Mouse (Mus musculus): ENCODE results near the gene Map4k5. TPM values are rescaled to one million over a fixed set of nuclear protein-coding genes. Genes with fewer than 3 reads are reported as not detected.

Map4k5 gene
- total RNA-seq, 1 experiment from 2014 or later, result 40.6 TPM

DNA sequence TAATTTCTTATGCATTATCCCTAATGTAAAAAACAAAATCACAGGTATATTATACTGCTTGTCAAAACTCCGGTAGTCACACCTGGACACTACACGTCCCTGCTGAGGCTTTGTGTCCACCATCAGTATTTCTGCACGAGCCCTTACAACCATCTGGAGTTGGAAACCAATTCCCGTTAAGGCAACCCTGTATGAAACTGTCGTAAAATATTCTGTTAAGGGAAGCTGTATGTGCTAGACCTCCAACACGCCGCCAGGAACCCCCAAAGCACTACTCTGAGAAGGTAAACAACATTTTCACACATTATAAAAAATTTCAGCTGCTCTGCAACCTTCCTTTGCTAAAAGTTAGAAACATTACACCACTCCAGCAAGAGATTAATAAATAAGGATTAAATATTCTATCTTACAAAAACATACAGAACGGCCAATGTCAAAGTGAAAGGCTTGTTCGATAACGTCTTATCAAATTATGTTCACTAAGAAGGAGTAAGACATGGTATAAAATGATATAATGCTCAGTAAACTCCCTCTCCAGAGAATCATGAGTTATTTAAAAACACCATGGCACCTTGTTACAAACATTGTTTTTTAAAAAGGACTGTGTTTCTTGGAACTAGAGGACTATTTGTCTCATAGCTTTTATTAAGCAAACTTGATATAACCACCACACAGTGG lies 88.5 kb downstream of the Map4k5 start:
- no peak for ATAC-seq (ENCODE audit: extremely low read depth, insufficient number of reproducible peaks, low FRiP score, poor library complexity, severe bottlenecking)

GRCm38 (mm10) chr12:69803196-69803595 lies 89.8 kb downstream of the Map4k5 start:
- ATAC-seq (ENCODE audit: extremely low read depth, insufficient number of reproducible peaks, low FRiP score, poor library complexity, severe bottlenecking), result no peak

GRCm38 (mm10) chr12:69800586-69800985 lies 92.4 kb downstream of the Map4k5 start:
- no peak for ATAC-seq (ENCODE audit: extremely low read depth, insufficient number of reproducible peaks, low FRiP score, poor library complexity, severe bottlenecking)

DNA sequence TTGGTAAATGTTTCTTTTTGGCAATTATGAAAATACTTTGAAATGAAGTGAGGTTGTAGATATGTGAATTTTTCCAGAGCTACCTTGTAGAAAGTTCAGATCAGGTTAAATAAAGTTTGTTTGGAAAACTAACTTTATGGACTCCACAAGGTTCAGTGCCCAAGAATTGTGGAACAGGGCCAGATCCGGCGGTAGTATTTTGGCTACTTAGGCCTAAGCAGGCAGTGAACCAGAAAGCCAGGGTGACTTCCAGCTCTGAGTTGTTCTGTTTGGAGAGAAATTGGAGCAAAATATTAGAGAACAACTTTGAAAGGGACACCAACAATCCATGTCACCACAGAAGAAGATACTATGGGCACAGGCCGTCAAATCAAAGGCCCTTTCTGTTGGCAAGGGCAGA lies 96.7 kb downstream of the Map4k5 start:
- ATAC-seq (ENCODE audit: extremely low read depth, insufficient number of reproducible peaks, low FRiP score, poor library complexity, severe bottlenecking), result no peak

- peak; percentile 88 for ATAC-seq (ENCODE audit: extremely low read depth, insufficient number of reproducible peaks, low FRiP score, poor library complexity, severe bottlenecking)
Measured at GRCm38 (mm10) chr12:69790530-69791505, 102.2 kb downstream of the Map4k5 start, which contains the start of gene Cdkl1. TSS of gene Cdkl1 (minus strand) at chr12:69791267.

DNA sequence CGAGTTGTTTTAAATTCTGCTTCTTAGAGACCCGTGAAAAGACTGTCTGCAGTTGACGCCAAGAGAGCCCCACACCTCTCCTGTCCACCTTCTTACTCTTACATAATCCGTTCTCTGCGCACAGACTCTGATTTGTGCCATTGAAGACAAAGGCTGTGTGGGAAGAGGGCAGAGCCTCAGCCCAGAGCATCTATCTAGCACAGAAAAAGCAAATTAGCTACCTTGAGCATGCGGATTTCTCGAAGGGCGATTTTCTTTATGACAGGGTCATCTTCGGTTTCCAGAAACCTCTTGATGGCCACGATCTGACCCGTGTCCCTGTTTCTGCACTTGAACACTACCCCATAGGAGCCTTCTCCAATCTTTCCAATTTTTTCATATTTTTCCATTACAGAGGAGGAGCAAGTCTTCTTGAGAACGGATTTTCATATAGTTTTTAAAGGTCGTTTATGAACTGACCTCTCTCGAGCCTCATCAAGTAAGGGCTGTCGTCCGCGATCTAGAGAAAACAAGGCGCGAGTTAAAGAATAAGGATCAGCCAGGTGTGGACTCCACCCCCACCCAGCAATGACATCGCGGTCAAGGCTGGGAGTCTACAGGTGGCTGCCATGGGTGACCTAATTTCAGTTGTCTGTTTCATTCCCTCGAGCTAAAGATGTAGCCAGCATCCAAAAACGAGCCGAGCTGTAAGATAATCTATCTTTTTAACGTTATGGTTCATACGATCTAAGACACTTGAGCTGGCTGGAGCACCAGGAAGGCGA lies 103.1 kb downstream of the Map4k5 start:
- no peak for ATAC-seq (ENCODE audit: extremely low read depth, insufficient number of reproducible peaks, low FRiP score, poor library complexity, severe bottlenecking)

DNA sequence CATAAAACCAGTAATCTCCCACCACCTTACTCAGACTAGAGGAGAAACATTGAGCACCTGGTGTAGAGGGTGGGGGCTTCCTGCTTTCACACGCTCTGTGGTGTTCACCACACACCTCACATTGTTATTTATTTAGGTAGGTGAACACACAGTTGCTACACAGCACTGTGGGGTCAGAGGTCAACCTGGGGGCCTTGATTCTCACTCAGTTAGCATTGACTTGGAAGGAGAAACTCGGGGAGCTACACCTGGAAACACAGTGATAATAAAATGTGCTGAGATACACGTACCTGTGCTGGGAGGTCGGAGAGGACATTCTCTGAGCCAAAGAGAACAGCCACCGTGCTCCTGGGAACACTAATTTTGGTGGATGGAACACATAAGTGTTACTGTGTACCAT lies 104.6 kb downstream of the Map4k5 start:
- no peak for ATAC-seq (ENCODE audit: extremely low read depth, insufficient number of reproducible peaks, low FRiP score, poor library complexity, severe bottlenecking)

- ATAC-seq (ENCODE audit: extremely low read depth, insufficient number of reproducible peaks, low FRiP score, poor library complexity, severe bottlenecking), result no peak
Measured at GRCm38 (mm10) chr12:69785471-69785870, 107.5 kb downstream of the Map4k5 start.

- no peak for ATAC-seq (ENCODE audit: extremely low read depth, insufficient number of reproducible peaks, low FRiP score, poor library complexity, severe bottlenecking)
Measured at GRCm38 (mm10) chr12:69783247-69784025, 109.6 kb downstream of the Map4k5 start.

DNA sequence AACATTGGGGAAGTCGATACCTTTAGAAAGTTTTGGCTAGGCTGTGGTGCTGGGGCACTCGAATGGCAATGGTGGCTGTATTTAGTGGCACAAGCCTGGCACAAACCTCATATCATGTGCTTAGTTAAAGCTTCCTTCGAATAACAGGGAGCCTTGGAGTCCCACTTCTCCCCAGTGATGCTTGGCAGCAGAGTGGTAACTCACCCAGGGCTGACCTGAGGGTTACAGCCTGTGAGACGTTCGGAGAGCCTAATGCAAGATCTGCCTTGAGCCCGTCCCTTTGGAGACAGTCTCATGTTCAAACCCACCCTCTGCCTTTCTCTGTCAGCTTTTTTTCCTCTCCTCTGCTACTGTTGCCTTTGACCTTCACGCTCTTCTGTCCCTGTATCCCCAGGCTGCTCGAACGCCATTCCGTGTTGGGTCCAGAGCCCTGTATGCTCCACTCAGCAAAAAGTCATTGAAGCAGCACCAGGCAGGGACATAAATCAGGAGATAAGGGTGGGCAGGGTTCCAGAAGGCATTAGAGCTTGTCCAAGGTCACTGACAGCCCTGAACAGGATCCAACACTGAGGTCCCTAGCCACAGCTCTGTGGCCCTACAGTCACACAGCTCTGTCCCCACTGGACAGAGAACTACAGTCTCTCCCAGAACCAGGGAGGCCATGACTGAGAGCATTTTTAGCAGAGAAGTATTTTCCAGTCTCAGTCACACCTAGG lies 110.9 kb downstream of the Map4k5 start:
- ATAC-seq (ENCODE audit: extremely low read depth, insufficient number of reproducible peaks, low FRiP score, poor library complexity, severe bottlenecking), result no peak

- ATAC-seq (ENCODE audit: extremely low read depth, insufficient number of reproducible peaks, low FRiP score, poor library complexity, severe bottlenecking), result no peak
Measured at GRCm38 (mm10) chr12:69781480-69781879, 111.5 kb downstream of the Map4k5 start.

DNA sequence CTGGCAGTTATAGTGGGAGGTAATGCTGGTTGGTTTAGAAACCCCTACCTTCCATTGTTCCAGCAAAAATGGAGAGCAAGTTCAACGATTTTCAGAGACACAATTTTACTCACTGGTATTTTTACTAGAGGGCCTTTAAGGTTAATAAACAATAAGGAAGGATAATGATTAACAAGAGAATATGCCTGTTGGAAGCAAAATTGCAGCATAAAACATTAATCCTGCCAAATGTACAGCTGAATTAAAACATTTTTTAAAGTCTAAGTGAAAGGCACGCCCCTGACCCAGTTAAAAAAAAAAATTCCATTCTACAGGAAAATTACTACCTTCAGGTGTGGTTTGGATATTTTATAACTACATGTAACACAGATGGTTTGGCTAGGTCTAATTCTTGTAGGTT lies 115.0 kb downstream of the Map4k5 start:
- ATAC-seq (ENCODE audit: extremely low read depth, insufficient number of reproducible peaks, low FRiP score, poor library complexity, severe bottlenecking), result no peak

GRCm38 (mm10) chr12:69777341-69777730 lies 115.7 kb downstream of the Map4k5 start:
- ATAC-seq (ENCODE audit: extremely low read depth, insufficient number of reproducible peaks, low FRiP score, poor library complexity, severe bottlenecking), result no peak

DNA sequence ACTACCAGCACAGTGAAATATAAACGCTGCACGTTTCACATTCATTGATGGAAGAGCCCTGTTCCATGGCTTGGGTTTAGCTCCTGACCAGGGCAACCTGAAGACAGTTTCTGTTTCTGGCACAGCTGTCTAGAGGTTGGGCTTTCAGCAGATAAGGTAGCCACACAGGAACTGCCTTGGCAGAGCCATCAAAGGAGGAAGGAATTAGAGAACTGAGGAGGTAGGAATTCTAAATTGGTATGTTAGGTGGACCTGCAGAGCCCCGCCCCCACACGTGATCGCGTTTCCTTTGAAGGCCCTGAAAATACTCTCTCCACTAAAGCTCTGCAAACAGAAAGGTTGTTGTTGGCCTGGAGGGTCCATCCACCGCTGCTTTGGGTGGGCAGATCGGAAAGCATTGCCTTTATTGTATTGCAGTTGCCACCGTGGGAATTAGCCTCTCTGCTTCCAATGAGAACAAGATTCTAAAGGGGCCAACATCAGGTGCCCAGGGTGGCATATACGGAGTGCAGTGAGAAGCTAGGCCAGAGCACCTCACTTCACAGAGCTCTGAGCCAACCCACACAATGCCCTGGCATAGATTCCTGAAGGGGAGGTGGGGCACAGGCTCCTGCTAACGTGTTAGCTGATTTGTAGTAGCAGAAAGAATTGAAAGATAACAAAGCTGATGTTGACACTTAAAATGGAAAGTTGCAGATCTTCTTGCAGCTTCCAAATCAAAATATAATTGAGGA lies 116.2 kb downstream of the Map4k5 start:
- no peak for ATAC-seq (ENCODE audit: extremely low read depth, insufficient number of reproducible peaks, low FRiP score, poor library complexity, severe bottlenecking)

- ATAC-seq (ENCODE audit: extremely low read depth, insufficient number of reproducible peaks, low FRiP score, poor library complexity, severe bottlenecking), result no peak
Measured at GRCm38 (mm10) chr12:69768841-69769240, 124.2 kb downstream of the Map4k5 start.

DNA sequence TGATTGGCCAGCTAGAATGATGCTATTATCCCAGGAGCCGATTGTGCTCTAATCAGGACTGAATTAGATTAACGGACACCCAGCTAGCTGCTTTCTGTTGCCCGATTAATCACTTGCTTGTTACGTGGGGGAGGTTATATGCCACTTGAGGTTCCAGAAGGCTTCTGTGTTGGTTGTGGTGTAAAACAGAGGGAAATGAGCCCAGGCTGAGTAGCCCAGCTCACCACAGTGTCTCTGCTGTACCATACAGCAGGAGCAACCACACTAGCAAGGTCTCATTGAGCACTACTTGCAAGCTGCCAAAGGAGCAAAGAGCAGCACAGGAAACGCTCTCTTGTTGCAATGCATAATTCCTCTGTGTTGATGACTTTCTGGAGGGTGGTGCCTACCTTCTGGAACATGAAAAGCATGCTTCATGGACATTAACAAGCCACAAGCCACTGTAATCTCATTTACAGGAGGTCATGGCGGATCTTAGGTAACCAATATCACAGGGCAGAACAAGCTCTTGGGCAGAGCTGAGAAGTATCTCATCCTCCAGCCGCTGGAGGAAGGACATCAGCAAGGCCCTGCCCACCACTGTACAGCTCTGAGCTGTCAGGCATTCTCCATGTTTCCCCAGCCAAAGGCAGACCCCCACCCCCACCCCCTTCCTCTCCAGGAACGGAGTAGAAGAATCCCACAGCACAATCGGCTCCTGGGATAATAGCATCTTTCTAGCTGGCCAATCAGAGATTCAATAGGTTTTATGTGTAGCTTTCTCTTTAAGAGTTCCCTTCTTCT lies 125.3 kb downstream of the Map4k5 start:
- ATAC-seq (ENCODE audit: extremely low read depth, insufficient number of reproducible peaks, low FRiP score, poor library complexity, severe bottlenecking), result no peak

Measured in neutrophil, adult 5-6 weeks (primary cell).